Mouse (Mus musculus) stomach, postnatal 0 days (tissue): ENCODE results near the gene Pdhb.

ENCODE experiments used
- CTCF ChIP-seq: IDR thresholded peaks from 2 replicates; pipeline ENCODE4 v1.5.1; 2016; ENCODE audit warnings: antibody characterized with exemption, low read depth, mild to moderate bottlenecking, moderate library complexity
- EP300 ChIP-seq: optimal IDR thresholded peaks from 2 replicates; pipeline ENCODE3; 2016; ENCODE audit warnings: antibody characterized with exemption

DNA sequence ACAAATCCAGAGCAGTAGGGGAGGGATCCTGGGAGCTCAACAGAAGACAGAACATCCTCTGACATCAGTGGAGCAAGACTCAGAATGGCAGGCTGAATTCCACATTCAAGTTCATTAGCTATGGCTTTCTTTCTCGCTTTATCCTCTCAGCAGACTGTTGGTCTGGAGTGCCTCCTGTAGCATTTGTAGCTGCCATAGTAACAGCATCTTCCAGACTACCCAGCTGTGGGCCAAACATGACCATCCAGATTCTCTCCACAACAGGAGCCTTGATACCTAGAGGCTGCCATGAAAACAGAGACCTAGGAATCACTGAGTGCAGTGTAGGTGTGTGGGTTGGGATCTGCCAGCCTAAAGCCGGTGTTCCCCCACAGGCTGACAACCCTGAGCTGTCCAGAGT is 37.1 kb upstream of the Pdhb start:
- TF ChIP-seq CTCF (no peak), EP300 (no peak)
